37 mouse cellular contexts compared by ENCODE assay signal in the genomic region with DNA sequence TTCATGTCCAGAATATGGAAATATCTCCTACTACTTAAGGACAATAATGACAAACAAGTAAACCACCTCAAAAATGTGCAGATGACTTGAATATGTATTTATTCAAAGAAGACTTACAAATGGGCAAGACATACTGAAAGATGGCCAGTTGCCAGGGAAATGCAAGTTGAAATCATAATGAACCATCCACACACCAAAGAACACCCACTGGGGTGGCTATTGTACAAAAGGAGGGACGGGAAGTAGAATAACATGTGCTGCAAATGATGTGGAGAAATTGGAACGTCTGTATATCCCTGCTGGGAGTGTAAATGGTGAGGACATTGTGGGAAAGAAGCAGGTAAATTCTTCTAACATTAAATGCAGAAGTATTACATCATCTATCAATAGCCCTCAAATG. TPM values are rescaled to one million over a fixed set of nuclear protein-coding genes. Genes with fewer than 3 reads are reported as not detected.
"Had no signal": no experiment of that assay in that cellular context is flagged by ENCODE, and none has a peak within 500 bp of the region (broad histone marks: within the 10 kb centered on the region; RNA-seq: fewer than 3 reads in every experiment).

No protein-coding gene starts in this region.

- H3K9me3 ChIP-seq: heart, embryonic 13.5 days; heart, embryonic 15.5 days; hindbrain, embryonic 12.5 days; limb, embryonic 10.5 days; limb, embryonic 12.5 days had no signal

- H3K4me2 ChIP-seq: heart, embryonic 11.5 days; heart, embryonic 13.5 days; heart, embryonic 15.5 days; hindbrain, embryonic 12.5 days; hindbrain, embryonic 14.5 days; limb, embryonic 12.5 days; liver, embryonic 11.5 days had no signal

- H3K36me3 ChIP-seq: heart, embryonic 13.5 days; heart, embryonic 15.5 days; hindbrain, embryonic 12.5 days; limb, embryonic 10.5 days; limb, embryonic 12.5 days had no signal

- H3K27ac ChIP-seq: heart, adult 2 months; heart, embryonic 13.5 days; heart, embryonic 15.5 days; hindbrain, embryonic 12.5 days; hindbrain, embryonic 14.5 days; layer of hippocampus, adult 2 months; left cerebral cortex, adult 2 months; limb, embryonic 10.5 days; limb, embryonic 12.5 days had no signal

- H3K27me3 ChIP-seq: heart, embryonic 13.5 days; heart, embryonic 15.5 days; hindbrain, embryonic 12.5 days; limb, embryonic 12.5 days had no signal

- ATAC-seq: hindbrain, embryonic 16.5 days; intestine, embryonic 16.5 days had no signal

- H3K4me1 ChIP-seq: heart, embryonic 13.5 days; heart, embryonic 15.5 days; hindbrain, embryonic 12.5 days; limb, embryonic 10.5 days; limb, embryonic 12.5 days had no signal

- DNase-seq: gastrocnemius, postnatal 14 days; gastrocnemius, postnatal 36 days; heart, adult 11 months; heart, adult 2 months; heart, postnatal 14 days; heart, postnatal 36 days; kidney, adult 11 months; kidney, adult 2 months; kidney, postnatal 10 days; kidney, postnatal 25 days; kidney, postnatal 4 days; liver had no signal

- H3K4me3 ChIP-seq: heart, adult 2 months; heart, embryonic 13.5 days; heart, embryonic 15.5 days; hindbrain, embryonic 12.5 days; layer of hippocampus, adult 2 months; left cerebral cortex, adult 2 months; limb, embryonic 10.5 days; limb, embryonic 12.5 days had no signal

- H3K9ac ChIP-seq: heart, embryonic 13.5 days; heart, embryonic 15.5 days; hindbrain, embryonic 12.5 days; hindbrain, embryonic 14.5 days; limb, embryonic 12.5 days had no signal

RNA-seq across cellular contexts. Expression of gene Gm11099, which starts 46.3 kb away (rescaled TPM):
- total RNA-seq: gastrocnemius, adult 18-20 months; gastrocnemius, adult 8-10 months; gastrocnemius, postnatal 14 days; gastrocnemius, postnatal 36 days; heart, adult 2 months; heart, postnatal 14 days; heart, postnatal 36 days; hematopoietic stem cell, adult 5-6 weeks; layer of hippocampus, adult 2 months; layer of hippocampus, postnatal 10 days; layer of hippocampus, postnatal 25 days; left cerebral cortex, adult 2 months; left cerebral cortex, postnatal 14 days; left cerebral cortex, postnatal 36 days had no signal
- polyA plus RNA-seq: gonadal fat pad, adult 2 months; heart, adult 2 months; heart, embryonic 11.5 days; heart, embryonic 13.5 days; heart, embryonic 15.5 days; heart, postnatal 0 days; hindbrain, embryonic 12.5 days; hindbrain, embryonic 14.5 days; hindbrain, embryonic 16.5 days; intestine, embryonic 14.5 days; intestine, embryonic 16.5 days; kidney, adult 2 months; kidney, embryonic 14.5 days; kidney, embryonic 16.5 days; limb, embryonic 10.5 days; limb, embryonic 12.5 days; limb, embryonic 14.5 days; liver, embryonic 11.5 days had no signal
